Mouse (Mus musculus): ENCODE measurements around the gene Rasgrf2.
A peak's percentile ranks its signal among the peaks of the same experiment; 100 is the strongest.

The Rasgrf2 gene

DNA sequence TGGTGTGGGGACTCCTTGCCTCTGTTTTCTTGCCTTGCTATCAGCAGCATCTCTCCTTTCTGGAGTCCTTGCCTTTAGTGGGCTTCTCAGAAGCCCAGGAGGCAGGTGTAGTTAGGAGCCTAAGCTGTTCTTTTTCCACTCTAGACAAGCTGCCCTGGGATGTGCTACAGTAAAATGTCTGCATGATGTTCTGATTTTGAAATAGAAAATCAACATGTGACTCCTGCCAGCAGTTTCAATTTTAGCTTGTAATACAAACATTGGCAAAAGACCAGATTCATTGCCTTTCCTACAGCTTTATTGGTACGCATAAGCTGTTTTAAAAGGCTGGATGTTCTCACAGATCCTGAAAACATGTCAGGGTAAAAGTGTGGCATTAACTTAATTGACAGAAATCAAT is 176.3 kb downstream of the Rasgrf2 start:
- DNase-seq (ENCODE audit: low read depth, low spot score): no peak

DNA sequence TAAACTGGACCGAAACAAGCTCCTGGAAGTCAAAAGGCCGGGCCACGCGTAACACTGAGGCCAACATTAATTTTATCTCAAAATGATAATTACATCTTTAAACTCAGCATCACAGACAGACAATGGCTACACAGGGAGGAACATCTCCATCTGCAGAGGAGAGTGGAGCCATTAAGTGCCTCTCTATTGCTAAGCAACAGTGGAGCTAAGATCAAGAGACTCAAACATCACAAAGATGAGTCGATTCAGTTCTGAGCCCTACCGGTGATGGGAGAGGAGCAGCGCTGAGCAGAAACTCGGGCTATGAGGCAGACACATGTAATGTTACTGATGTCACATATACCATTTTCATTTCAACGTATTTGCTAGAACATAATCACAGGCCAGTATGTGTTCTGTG is 191.3 kb downstream of the Rasgrf2 start:
- DNase-seq (ENCODE audit: low read depth, low spot score): no peak

DNA sequence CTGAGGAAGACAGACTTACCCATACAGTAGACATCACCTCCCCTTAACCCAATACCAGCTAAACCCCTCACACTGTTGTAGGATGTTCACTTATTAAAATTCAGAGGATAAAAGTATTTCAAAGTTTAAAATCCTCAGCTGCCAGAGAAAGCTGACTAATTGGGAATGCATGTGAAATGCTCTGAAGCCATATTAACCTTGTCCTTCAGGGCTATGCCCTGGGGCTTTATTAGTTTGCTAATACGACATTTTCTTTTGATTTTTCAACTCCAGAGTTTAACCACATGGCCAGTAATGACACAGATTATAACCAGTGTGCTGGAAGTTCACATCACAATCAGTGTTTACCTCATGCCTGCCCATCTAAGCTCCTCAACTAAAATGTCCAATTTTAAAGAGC is 192.6 kb downstream of the Rasgrf2 start:
- DNase-seq (ENCODE audit: low read depth, low spot score): no peak

DNA sequence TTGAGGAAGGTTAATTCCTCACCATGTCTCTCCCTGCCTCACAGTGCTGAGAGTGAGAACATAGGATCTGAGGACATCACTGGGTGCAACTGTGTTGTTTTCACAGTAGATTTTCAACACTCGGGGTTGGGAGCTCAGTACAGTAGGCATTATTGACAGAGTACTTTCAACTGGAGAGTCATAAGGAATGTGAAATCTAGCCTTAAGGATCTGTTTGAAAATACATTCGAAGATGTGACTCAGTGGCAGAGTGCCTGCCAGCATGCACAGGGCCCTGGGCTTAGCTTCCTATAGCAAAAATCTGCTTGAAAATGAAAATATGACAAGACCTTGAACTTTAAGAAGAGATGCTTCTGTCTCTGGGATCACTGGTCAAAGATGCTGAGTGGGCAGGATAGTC is 194.2 kb downstream of the Rasgrf2 start:
- DNase-seq (ENCODE audit: low read depth, low spot score): no peak

DNA sequence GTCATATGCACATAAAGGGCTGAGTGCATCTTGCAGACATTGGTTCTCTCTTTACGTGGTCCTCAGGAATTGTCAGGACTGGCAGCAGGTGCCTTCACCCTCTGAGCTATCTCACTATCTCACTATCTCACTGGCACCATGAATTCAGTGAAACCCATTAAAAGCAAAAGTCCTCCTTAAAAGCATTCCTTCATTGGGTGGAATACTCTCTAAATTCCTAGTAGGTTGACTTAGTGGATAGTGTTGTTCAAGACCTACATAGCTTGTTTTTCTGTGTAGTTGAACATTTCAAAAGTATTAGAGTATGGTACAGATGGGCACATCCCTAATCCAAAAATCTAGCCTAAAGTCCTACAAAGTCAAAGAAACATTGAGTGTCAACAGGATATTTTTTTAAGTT is 199.3 kb downstream of the Rasgrf2 start:
- DNase-seq (ENCODE audit: low read depth, low spot score): no peak

DNA sequence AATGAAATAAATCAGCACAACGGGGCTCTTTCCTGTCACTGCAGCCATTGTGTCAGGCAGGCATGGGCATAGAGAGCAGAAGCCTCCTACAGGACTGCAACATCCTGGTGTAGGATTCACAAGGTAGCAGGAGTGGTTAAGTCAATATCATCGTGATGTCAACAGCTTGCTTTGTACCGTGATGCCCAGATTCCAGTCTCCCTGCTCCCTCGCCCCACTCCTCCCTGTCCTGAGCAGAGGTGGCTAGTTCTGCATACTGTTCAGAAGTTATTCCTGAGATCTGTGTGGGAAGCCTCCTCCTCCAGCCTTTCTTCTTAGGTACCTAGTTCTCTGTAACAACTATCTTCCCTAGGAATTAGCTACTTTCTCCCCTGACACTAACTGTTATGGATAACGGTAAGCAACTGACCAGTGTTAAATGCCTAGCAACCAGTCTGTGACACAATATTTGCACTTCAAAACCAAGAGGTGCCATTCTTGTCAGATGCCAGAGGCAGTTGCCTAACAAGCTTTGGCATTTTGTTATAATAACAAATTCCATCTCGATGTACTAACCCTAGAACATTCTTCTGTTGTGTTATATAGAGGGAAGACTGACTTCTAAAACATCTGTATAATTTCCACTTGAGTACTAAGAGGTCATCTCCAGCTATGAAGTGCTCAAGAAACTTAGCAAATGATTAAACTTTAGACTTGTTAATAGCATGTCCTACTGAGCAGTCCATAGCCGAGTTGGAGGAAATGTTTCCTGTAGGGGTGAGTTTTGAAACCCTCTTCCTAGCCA is 201.3 kb downstream of the Rasgrf2 start:
- DNase-seq (ENCODE audit: low read depth, low spot score): no peak

DNA sequence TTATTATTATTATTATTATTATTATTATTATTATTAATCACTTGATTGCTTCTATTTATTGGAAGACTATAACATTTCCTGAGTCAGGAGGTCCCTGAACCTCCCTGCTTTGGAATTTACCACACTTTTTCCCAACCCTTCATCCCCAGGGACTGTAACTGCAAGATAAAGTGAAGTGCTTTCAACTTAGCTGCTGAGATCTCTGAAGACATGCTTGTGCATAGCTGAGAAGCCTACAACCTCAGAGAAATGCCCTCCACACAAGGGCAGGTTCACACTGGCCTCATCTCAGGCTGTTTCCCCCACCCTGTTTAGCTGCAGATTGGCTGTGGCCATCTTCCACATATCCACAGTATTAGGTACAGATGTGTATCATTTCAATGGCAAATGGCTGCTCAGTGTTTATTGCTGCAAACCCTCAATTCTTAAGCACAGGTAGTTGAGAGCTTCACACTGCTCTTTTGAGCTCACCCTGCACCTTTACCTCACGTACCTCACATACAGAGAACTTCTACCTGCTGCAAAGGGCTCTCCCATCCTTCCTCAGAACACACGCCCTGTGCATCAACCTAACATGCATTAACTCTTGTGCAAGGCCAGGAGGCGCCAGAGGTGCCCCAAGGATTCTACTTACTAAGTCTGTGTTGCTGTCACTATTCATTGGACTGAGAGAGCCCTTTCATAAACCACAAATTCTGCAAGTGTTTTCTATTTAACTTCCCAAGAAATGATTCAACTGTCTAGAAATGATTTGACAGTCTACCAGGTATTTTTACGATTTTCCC is 202.7 kb downstream of the Rasgrf2 start:
- peak; percentile 7 for DNase-seq (ENCODE audit: low read depth, low spot score)

DNA sequence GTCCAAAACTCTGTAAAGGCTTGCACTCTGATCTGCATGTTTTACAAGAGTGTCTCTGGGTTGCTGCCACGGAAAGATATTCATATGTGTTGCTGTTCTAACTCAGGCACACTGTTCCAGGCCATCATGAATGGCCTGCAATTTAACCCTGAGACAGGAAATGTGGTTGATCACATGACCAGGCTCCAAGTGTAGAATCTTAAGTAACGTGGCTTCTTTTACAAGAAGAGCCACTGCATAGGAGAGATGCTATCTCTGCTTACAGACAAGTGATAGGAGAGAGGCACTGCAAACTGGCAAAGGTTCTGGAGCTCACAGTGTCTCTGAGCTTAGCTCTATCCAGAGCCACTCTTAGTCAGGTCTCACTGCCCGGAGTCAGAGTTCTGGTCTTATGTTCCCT is 210.4 kb downstream of the Rasgrf2 start:
- no peak for DNase-seq (ENCODE audit: low read depth, low spot score)

DNA sequence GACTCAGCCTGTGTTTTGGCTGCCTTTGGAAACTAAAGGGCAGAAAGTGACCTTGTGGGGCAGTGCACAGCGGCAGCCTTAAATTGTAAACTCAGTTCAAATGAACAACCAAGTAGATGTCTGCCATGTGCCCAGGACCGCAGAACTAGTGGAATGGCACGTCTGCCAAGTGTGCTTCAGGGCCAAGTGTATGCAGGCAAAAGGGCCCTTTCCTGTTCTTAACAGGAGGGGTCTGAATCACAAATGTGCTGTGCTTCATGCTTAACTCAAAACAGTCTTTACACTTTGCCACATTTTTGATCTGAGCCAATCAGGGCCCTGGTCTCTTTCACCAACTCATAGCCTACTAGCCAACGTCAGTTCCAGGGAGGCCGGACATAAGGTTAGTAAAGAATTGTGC is 212.7 kb downstream of the Rasgrf2 start:
- no peak for DNase-seq (ENCODE audit: low read depth, low spot score)

DNA sequence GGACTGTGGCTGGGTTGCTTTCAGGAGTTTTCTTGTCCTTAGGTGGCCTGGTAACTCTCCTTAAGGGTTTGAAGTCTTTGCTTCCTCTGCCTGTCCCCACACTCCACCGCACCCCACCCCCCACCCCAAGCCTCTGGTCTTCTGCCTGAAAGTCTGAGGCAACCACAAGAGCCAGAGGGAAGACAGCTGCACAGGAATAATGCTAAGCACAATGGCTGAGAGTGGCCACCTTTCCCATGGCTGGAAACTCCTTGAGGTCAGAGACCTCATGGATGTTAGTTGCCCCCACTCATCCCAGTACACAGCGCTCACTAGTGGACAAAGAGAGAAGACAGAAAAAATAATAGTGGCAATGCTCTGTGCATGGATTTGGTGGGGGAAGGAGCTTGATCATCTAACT is 213.6 kb downstream of the Rasgrf2 start:
- peak; percentile 11 for DNase-seq (ENCODE audit: low read depth, low spot score)

DNA sequence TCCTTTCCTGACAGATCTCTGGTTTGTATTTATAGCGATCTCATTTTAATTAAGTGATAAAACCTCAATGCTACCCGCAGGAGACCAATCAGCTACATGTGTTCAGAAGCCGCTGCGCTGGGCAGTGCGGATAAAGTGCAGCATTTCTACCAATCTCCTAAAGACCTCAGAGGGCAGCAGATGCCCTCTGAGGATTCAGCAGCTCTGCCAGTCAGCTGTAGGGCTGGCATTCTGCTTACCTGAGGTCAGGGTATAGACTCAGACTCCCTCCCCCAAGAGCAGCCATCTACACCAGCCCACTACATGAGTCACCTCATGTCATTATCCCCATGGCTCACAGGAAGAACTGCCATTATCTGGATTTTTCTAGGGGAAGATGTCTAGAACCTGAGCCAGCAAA is 215.1 kb downstream of the Rasgrf2 start:
- DNase-seq (ENCODE audit: low read depth, low spot score): no peak

DNA sequence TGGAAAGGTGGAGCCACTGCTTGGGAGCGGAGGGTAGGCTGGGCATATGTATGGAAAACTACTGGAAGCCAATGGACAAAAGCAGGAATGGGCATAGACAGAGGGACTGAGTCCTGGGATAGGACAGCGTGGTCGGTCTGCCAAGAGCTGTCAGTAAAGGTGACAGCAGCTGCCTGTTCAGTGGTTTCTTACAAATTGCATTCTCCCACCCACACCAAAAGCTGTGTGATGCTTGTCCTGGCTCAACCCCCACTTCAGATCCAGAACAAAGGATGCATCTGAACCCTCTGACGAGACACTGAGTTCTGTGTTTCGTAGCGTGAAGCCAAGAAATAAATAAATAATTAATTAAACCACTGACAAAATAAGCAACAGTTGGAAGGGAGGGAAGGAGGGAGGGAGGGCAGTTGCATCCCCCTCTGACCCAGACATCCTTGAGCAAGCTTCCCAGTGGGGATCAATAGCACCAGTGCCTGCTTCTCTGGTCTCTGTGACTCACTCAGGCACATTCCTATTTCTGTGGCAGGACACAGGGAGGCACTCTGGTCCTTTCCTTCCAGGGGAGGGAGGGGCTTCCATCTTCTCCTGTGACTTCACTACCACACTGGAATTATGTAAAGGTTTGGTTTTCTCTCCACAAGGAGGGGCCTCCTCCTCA is 215.7 kb downstream of the Rasgrf2 start:
- DNase-seq (ENCODE audit: low read depth, low spot score): no peak

DNA sequence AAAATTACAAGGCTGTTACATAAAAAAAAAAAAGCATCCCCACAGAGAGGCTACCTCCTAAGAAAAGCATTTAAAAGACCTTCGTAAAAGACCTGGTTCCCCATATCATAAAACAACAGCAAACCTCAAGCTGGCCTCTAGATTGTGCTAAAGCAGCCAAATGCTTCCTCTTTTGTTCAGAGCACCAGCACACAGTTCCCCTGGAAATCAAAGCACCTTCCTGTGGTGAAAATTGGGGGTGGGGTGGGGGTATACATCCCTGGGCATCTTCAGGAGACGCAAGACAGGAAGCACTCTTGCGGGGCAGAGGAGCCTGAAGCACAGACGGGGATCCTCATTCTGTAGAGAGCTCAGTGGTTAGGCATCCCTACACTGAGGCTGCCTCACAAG is 216.3 kb downstream of the Rasgrf2 start:
- DNase-seq (ENCODE audit: low read depth, low spot score): no peak

DNA sequence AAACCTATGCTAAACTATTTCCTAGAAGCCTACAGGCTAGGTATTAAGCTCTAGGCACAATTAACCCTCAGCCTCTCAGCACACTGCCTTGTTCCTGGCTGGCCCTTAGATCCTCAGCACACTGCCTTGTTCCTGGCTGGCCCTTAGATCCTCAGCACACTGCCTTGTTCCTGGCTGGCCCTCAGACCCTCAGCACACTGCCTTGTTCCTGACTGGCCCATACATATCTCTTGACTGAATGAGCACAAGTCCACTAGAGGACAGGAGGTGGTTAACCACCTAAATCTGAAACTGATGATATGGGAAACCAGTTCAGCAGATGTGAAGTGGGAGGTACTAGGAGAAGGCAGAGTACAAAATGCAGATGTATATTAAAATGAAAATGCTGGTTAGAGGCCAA is 219.8 kb downstream of the Rasgrf2 start:
- DNase-seq (ENCODE audit: low read depth, low spot score): no peak

DNA sequence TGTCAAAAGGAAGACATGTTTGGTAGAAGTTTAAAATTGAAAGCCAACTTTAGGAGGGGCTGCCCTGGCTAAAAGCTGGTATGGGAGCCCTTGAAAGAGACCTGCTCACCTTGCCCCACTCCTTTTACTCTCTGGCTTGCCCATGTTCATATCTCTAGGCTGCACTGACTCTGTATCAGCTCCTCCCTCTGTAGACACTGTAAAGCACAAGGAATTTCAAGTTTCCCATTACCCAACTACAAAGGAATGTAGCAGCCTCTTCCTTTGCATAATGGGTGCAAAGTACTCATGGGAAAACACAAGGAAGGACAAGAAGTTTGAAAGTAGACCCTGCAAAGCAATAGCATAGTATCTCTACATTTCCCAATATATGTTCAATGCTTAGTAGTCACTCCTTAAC is 220.2 kb downstream of the Rasgrf2 start:
- peak; percentile 20 for DNase-seq (ENCODE audit: low read depth, low spot score)

DNA sequence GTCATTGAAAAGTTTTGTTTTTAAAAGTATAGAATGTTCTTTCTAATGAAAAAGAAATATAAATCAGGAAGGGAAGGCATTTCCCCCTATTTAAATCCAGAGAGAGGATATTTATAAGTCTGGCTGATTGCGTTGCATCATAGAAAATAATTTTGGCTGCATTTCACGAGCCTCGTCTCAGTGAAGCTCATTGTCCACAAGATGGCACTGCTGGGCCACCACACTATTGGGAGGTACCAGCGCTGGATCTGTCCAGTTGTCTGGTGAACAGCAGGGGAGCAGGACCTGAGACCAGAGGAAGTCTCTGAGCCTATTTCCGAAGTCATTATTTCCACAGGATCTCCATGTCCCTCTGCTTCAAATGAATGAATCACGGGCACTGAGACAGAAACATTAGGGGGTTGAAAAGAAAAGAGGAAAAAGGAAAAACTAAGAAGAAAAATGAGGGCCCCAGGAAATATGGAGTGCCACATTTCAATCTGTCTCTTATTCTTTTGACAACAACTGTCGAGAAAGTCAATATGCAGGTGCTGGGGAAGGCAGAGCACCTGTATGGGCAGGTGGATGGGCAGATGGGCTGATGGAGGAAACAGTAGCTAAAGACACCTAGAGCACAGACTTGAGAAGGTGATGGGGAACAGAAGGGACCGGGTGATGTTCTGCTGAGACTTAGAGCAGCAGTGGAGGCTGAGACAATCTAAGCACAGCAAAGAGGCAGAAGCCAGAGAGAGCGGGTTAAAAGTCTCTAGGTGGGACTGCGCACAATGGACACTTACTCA is 223.1 kb downstream of the Rasgrf2 start:
- DNase-seq (ENCODE audit: low read depth, low spot score): peak; percentile 79

DNA sequence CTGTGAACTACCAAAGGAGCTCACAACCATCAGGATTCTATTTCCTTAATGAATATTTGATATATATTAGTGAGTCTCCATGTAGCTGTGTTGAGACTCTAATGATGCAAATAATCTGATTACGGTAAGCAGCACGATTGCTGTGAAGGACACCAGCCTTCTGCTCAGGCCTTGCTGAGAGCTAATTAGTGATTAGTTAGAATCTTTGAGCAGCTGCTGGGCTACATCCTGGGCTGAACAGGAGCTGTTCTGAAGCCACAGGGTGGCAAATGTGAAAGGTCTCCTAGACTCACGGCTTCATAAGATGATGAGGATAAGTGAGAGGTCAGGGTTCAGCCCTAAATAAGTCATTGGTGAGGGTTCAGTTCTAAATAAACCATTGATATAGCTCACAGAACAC is 225.1 kb downstream of the Rasgrf2 start:
- DNase-seq (ENCODE audit: low read depth, low spot score): no peak

DNA sequence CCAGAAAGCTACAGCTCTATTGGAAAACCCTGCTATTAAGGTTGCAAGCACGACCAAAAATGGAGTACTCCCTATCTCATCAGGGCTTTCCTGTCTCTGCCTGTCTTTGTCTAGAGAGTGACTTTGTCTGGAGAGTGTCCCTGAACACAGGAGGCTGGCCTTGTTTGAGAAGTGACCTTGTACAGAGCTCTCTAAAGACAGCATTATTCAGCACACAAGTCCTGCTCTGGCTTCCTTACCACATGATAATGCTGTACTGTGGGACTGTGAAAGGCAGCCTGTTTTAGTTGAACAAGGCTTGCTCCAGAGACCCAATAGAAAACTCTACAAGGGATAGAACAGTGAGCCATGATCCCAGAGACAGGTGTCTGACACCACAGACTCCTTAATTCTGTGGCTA is 235.0 kb downstream of the Rasgrf2 start:
- no peak for DNase-seq (ENCODE audit: low read depth, low spot score)

DNA sequence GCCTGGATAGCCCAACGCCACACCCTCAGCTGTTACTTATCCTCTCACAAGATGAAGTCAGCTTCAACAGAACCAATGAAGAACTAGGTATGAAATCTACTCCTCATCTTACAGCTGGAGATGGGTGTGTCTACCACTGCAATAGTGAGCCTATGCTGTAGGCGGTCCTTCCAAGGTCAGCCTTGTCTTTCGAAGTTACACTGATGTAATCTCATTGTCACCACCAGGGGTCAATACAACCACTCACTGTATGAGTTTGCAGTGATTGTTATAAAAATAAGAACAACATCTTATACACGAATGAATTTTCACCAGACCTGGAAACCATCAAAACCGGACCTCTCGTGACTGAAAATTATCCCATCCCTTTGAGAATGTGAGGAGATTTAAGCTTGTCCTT is 238.3 kb downstream of the Rasgrf2 start:
- DNase-seq (ENCODE audit: low read depth, low spot score): peak; percentile 69

DNA sequence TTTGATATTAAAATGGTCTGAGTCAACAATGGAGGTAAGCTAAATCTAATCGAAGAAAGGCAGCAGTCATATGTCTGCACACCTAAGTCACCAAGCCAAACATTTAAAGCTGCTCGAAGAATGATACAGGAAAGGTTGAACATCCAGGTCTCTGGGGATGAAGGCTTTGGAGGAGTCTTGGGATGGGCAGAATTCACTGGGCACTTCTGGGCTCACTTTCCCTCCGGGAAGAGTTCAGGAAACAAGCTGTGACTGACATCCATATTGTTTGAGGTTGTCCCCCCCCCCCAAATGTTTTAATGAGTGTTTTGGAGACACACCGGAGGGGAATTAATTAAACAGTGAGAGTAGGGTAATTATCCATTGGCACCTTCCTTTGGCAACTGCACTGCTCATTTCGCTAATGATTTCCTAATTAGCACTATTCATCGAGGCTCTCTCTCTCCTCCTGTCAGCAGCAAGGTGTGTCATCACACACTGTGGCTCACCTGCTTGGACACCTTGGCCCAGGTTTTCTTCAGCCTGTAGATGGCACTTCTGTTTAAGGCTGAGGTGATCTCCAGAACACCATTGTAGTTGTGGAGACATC is 241.3 kb downstream of the Rasgrf2 start:
- no peak for DNase-seq (ENCODE audit: low read depth, low spot score)

DNA sequence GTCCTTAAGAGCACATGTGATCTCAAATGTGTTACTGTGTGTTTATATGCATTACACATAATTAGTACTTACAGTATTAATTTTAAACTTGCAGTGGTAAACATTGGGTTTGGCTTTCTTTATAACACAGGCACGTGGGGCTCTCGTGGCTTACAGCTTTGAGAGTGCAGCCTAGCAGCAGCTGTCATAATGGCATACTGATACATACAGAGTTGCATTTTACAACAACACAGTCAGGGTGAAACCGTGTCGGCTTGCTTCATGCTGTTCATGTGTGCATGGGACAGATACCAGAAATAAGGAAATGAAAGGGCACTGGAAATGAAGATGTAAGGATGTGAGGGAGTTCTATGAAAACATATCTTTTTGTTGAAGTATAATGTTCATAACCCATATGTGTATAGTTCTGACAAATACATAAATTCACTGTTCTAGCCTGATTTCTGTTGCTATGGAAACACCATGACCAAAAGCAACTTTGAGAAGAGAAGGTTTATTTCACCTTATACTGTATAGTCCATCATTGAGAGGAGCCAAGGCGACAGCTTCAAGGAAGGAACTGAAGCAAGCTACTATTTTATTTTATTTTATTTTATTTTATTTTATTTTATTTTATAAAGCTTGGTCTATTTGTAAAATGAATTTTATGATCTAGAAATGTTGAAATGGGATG is 246.6 kb downstream of the Rasgrf2 start:
- DNase-seq (ENCODE audit: low read depth, low spot score): no peak
